Mouse (Mus musculus) lung, embryonic 14.5 days (tissue): ENCODE data around the gene Rasal2. TPM values are rescaled to one million over a fixed set of nuclear protein-coding genes. Genes with fewer than 3 reads are reported as not detected.
A peak's percentile ranks its signal among the peaks of the same experiment; 100 is the strongest.

Experiments
- ATAC-seq: fragments of 200-750 bp; cut with Nextera tagmentation; 2 replicates; pipeline ENCODE4 v1.8.0; 2017; ENCODE audit warnings: mild to moderate bottlenecking, moderate TSS enrichment, moderate library complexity; ENCODE audit not compliant: insufficient read depth
- DNase-seq: peaks from one replicate; pipeline ENCODE4 v3.0.0-alpha.2; 2015
- H3K27ac ChIP-seq: fragments of 300-500 bp; sonication (generic); 2 replicates; pipeline ENCODE4 v1.5.1; 2014; ENCODE audit warnings: low read depth, mild to moderate bottlenecking, moderate library complexity
- H3K27me3 ChIP-seq: fragments of 300-500 bp; sonication (generic); 2 replicates; pipeline ENCODE4 v1.6.1; 2014; ENCODE audit warnings: low read length, control low read depth; ENCODE audit not compliant: insufficient read depth
- H3K36me3 ChIP-seq: fragments of 300-500 bp; sonication (generic); 2 replicates; pipeline ENCODE4 v1.6.1; 2014; ENCODE audit warnings: control low read depth; ENCODE audit not compliant: insufficient read depth
- H3K4me1 ChIP-seq: fragments of 300-500 bp; sonication (generic); 2 replicates; pipeline ENCODE4 v1.6.1; 2014; ENCODE audit warnings: antibody characterized with exemption, control low read depth; ENCODE audit not compliant: insufficient read depth
- H3K4me2 ChIP-seq: fragments of 300-500 bp; sonication (generic); 2 replicates; pipeline ENCODE4 v1.6.1; 2014; ENCODE audit warnings: mild to moderate bottlenecking
- H3K4me3 ChIP-seq: fragments of 300-500 bp; sonication (generic); 2 replicates; pipeline ENCODE4 v1.5.1; 2014; ENCODE audit warnings: low read depth, low read length
- H3K9ac ChIP-seq: fragments of 300-500 bp; sonication (generic); 2 replicates; pipeline ENCODE4 v1.6.1; 2014
- H3K9me3 ChIP-seq: fragments of 300-500 bp; sonication (generic); 2 replicates; pipeline ENCODE4 v1.6.1; 2016; ENCODE audit warnings: low read depth, low read length, control low read depth
- CTCF ChIP-seq: IDR thresholded peaks from 2 replicates; pipeline ENCODE4 v1.5.1; 2016; ENCODE audit warnings: antibody characterized with exemption, low read depth
- WGBS: fragments of 180-500 bp; shearing (Covaris S2); extraction: QIAGEN DNeasy Blood & Tissue Kit; methylation state at CpG from one replicate; pipeline ENCODE4 v1.1.7; 2014; 5-methylcytosine and 5-hydroxymethylcytosine counted together
- polyA plus RNA-seq: library from polyadenylated mRNA; unstranded; fragments of >200 nt; fragmentation: Nextera tagmentation; extraction: Ambion mirVana; gene quantifications from 2 replicates; pipeline ENCODE4 v1.2.1, GENCODE M21; 2014

The Rasal2 gene
- polyA plus RNA-seq, 1 experiment from 2014 or later = 10.3 TPM

DNA sequence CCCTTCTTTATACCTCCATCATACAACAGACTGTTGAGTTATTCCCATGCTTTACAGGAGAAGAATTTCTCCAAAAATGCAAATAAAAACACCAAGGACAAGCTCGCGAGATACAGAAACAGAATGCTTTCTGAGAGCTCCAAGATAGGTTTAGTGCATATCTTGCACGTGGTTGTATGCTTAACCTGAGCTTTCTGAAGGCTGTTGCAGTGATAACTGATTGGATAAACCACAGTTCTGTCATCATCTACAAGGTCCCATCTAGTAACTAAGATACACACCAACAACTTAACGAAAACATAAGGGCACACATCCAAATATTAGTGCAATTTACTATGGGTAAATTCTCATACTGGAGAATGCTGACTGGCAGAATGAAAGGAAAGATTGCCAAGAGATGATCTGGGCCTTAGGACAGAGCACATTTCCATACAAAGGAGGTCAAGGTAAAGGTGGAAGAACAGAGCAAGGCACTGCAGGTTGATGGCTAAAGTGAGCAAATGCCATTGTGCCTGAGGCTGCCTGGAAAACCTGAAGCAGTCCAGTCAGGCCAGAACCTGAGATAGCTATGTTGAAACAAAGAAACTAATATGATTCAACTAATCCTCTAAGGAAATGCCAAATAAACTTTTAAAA is 136.6 kb downstream of the Rasal2 start:
- H3K36me3 ChIP-seq = no peaks in the 10 kb centered on the region
- no peak overlapping the region for H3K4me3 ChIP-seq
- no peaks in the 10 kb centered on the region for H3K27me3 ChIP-seq
- H3K9ac ChIP-seq = no peak overlapping the region
- TF ChIP-seq CTCF = no peak
- ATAC-seq = no peak
- H3K9me3 ChIP-seq = no peaks in the 10 kb centered on the region
- DNase-seq = no peak
- H3K4me2 ChIP-seq = no peak overlapping the region
- 74% methylated on average over 4 of the region's 4 CpGs for WGBS
- H3K27ac ChIP-seq = no peak overlapping the region
- H3K4me1 ChIP-seq = no peaks in the 10 kb centered on the region

DNA sequence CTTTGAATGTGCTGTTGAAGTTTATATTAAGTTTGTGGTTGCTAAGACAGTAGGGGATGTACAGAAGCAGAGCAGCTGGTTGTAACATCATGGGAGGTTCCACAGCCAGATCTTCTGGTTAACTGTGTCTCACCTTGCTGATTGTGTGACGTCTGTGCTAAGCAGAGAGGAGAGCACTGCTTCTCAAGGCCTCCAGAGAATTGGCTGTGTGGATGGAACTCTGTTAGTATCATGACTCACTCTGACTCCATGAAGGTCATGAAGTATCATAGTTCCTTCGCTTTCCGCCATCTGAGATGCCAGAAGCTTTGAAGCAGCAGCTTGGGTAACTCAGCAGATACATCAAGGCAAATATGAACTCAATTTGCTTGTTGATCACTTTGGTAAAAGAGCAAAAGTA is 144.5 kb downstream of the Rasal2 start:
- 84% methylated on average over 3 of the region's 3 CpGs for WGBS
- TF ChIP-seq CTCF = no peak
- Histone ChIP-seq H3K4me3 (no peak overlapping the region), H3K36me3 (no peaks in the 10 kb centered on the region), H3K4me1 (no peaks in the 10 kb centered on the region), H3K4me2 (no peak overlapping the region), H3K27ac (no peak overlapping the region), H3K9ac (no peak overlapping the region), H3K9me3 (no peaks in the 10 kb centered on the region), H3K27me3 (no peaks in the 10 kb centered on the region)
- DNase-seq (no peak), ATAC-seq (no peak)

GRCm38 (mm10) chr1:157256562-157256961 is 155.8 kb downstream of the Rasal2 start:
- no peaks in the 10 kb centered on the region for H3K27me3 ChIP-seq
- no peaks in the 10 kb centered on the region; the same call in 1 of the 2 replicates for H3K4me1 ChIP-seq
- H3K9ac ChIP-seq = no peak overlapping the region
- no peak overlapping the region for H3K4me2 ChIP-seq
- 18% methylated on average over 4 of the region's 4 CpGs for WGBS
- peak; percentile 62 for DNase-seq
- no peaks in the 10 kb centered on the region for H3K9me3 ChIP-seq
- no peak overlapping the region for H3K27ac ChIP-seq
- peak; percentile 75 for ATAC-seq
- no peak for TF ChIP-seq CTCF
- H3K4me3 ChIP-seq = no peak overlapping the region
- H3K36me3 ChIP-seq = no peaks in the 10 kb centered on the region

DNA sequence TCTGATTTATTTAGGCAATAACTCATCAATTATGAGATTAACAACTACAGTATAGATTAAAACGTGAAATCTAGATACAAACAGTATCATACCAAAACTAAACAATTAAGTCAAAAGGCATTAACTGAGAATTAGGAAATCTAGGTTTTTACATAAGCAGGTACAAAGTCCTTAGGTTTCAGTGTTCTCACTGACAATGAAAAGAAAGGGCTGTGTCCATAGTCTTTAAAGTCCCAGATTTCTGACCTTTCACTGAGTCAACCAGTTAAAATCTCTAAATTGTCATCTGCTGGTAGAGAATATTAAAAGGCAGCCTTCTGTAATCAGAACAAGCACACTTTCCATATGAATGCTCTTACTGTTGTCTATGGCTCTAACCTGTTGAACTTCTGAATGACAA is 156.6 kb downstream of the Rasal2 start:
- DNase-seq (no peak), ATAC-seq (no peak)
- no peaks in the 10 kb centered on the region; the same call in 1 of the 2 replicates for H3K4me1 ChIP-seq
- H3K9me3 ChIP-seq = no peaks in the 10 kb centered on the region
- H3K4me3 ChIP-seq = no peak overlapping the region
- H3K27me3 ChIP-seq = no peaks in the 10 kb centered on the region
- no peaks in the 10 kb centered on the region for H3K36me3 ChIP-seq
- no peak overlapping the region for H3K27ac ChIP-seq
- WGBS = 60% methylated on average over 1 of the region's 1 CpGs
- no peak overlapping the region for H3K9ac ChIP-seq
- TF ChIP-seq CTCF = no peak
- H3K4me2 ChIP-seq = no peak overlapping the region

GRCm38 (mm10) chr1:157253600-157254490 is 158.6 kb downstream of the Rasal2 start:
- no peak overlapping the region for H3K27ac ChIP-seq
- no peaks in the 10 kb centered on the region for H3K36me3 ChIP-seq
- H3K4me2 ChIP-seq = no peak overlapping the region
- no peak for DNase-seq
- WGBS = 55% methylated on average over 9 of the region's 9 CpGs
- ATAC-seq = no peak
- no peak overlapping the region for H3K9ac ChIP-seq
- H3K27me3 ChIP-seq = no peaks in the 10 kb centered on the region
- H3K9me3 ChIP-seq = no peaks in the 10 kb centered on the region
- H3K4me1 ChIP-seq = no peaks in the 10 kb centered on the region; the same call in 1 of the 2 replicates
- H3K4me3 ChIP-seq = no peak overlapping the region
- no peak for TF ChIP-seq CTCF

GRCm38 (mm10) chr1:157248112-157248511 is 164.3 kb downstream of the Rasal2 start:
- Histone ChIP-seq H3K36me3 (no peaks in the 10 kb centered on the region), H3K27ac (no peak overlapping the region), H3K4me2 (no peak overlapping the region), H3K9me3 (no peaks in the 10 kb centered on the region), H3K9ac (no peak overlapping the region), H3K4me1 (no peaks in the 10 kb centered on the region), H3K4me3 (no peak overlapping the region), H3K27me3 (no peaks in the 10 kb centered on the region)
- ATAC-seq (no peak), DNase-seq (no peak)
- TF ChIP-seq CTCF = no peak
- 80% methylated on average over 3 of the region's 3 CpGs for WGBS

GRCm38 (mm10) chr1:157247341-157247740 is 165.1 kb downstream of the Rasal2 start:
- 74% methylated on average over 3 of the region's 3 CpGs for WGBS
- no peak overlapping the region for H3K27ac ChIP-seq
- no peaks in the 10 kb centered on the region for H3K4me1 ChIP-seq
- H3K9me3 ChIP-seq = no peaks in the 10 kb centered on the region
- H3K9ac ChIP-seq = no peak overlapping the region
- ATAC-seq = no peak
- H3K4me3 ChIP-seq = no peak overlapping the region
- H3K4me2 ChIP-seq = no peak overlapping the region
- no peaks in the 10 kb centered on the region for H3K36me3 ChIP-seq
- no peak for DNase-seq
- no peaks in the 10 kb centered on the region for H3K27me3 ChIP-seq
- TF ChIP-seq CTCF = no peak
